Comparison of ENCODE assay signal across 15 mouse cellular contexts in genomic region chr7:75139306-75139705, GRCm38 (mm10).
"Had no signal": no experiment of that assay in that cellular context is flagged by ENCODE, and none has a peak within 500 bp of the region (broad histone marks: within the 10 kb centered on the region; RNA-seq: fewer than 3 reads in every experiment).

No protein-coding gene starts in this region.

- H3K36me3 ChIP-seq: limb, embryonic 12.5 days; liver, embryonic 13.5 days; lung, embryonic 15.5 days; midbrain, embryonic 15.5 days had no signal

- H3K27ac ChIP-seq: left cerebral cortex, adult 2 months; limb, embryonic 12.5 days; liver, embryonic 13.5 days; lung, embryonic 15.5 days; macrophage; midbrain, embryonic 15.5 days had no signal

- DNase-seq: kidney, postnatal 10 days; kidney, postnatal 4 days; liver; liver, embryonic 13.5 days; liver, postnatal 0 days; lung, postnatal 14 days; right cerebral cortex, postnatal 14 days; thymus, postnatal 4 days had no signal

- H3K4me2 ChIP-seq: limb, embryonic 12.5 days; liver, embryonic 13.5 days; lung, embryonic 15.5 days; midbrain, embryonic 11.5 days; midbrain, embryonic 15.5 days had no signal

- H3K9ac ChIP-seq: limb, embryonic 12.5 days; liver, embryonic 13.5 days; liver, postnatal 0 days; lung, embryonic 15.5 days; midbrain, embryonic 15.5 days had no signal

- H3K4me3 ChIP-seq: left cerebral cortex, adult 2 months; limb, embryonic 12.5 days; liver, embryonic 13.5 days; lung, embryonic 15.5 days; megakaryocyte, embryonic 14.5 days; midbrain, embryonic 15.5 days had no signal

- ATAC-seq: liver, postnatal 0 days; midbrain, embryonic 15.5 days had no signal

- H3K27me3 ChIP-seq: limb, embryonic 12.5 days; lung, embryonic 15.5 days; midbrain, embryonic 15.5 days had no signal

- H3K9me3 ChIP-seq: limb, embryonic 12.5 days; liver, embryonic 13.5 days; lung, embryonic 15.5 days; megakaryocyte, embryonic 14.5 days; midbrain, embryonic 15.5 days had no signal
